Mouse (Mus musculus) telencephalon, adult 2 months (tissue): ENCODE data around the gene Ppdpf.

Experiments used
- DNase-seq: peaks from one replicate; pipeline ENCODE4 v3.0.0-alpha.2; 2011; ENCODE audit warnings: low read depth, low spot score

Ppdpf gene

DNA sequence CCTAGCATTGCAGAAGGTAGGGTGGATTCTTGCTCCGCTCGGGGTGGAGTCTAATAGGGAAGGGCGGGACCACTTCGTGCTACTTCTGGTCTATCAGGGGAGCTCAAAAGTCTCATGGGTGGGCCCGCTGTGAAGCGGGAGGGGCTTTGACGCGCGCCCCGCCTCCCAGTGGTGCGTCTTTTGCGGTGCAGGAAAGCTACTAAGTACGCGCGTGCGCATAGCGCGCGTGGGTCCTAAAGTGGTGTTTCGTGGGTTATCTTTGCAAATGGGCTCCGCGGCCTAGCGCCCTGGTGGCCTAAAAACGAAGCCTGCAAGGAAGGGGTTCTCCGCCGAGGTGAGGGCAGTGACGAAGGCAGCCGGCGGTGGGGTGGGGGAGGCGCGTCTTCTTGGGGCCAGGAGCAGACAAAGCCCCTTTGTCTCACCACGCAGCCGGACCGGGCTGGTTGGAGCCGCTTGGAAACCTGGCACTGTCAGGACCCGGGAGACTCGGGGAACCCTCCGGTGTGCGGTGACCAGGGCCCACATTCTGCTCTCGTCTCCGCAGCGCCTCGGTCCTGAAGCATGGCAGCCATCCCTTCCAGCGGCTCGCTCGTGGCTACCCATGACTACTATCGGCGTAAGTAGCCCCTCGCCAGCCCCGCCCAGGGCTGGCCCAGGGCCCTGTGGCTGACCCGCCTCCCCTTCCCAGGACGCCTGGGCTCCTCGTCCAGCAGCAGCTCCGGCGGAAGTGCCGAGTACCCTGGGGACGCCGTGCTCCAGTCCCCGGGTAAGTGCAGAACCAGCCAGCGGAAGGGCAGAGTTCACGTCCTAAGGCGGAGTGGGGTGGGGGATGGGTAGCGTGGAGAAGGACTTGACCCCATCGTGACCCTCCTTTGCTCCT, at the start of gene Ppdpf:
Ppdpf (plus strand) TSS at position 127 of the 880 bp plus-strand sequence.
- peak; percentile 94 for DNase-seq

GRCm38 (mm10) chr2:181139641-181140193, 47.3 kb upstream of the Ppdpf start:
- no peak for DNase-seq

GRCm38 (mm10) chr2:181142703-181143135, 44.3 kb upstream of the Ppdpf start:
- DNase-seq, result peak; percentile 86

DNA sequence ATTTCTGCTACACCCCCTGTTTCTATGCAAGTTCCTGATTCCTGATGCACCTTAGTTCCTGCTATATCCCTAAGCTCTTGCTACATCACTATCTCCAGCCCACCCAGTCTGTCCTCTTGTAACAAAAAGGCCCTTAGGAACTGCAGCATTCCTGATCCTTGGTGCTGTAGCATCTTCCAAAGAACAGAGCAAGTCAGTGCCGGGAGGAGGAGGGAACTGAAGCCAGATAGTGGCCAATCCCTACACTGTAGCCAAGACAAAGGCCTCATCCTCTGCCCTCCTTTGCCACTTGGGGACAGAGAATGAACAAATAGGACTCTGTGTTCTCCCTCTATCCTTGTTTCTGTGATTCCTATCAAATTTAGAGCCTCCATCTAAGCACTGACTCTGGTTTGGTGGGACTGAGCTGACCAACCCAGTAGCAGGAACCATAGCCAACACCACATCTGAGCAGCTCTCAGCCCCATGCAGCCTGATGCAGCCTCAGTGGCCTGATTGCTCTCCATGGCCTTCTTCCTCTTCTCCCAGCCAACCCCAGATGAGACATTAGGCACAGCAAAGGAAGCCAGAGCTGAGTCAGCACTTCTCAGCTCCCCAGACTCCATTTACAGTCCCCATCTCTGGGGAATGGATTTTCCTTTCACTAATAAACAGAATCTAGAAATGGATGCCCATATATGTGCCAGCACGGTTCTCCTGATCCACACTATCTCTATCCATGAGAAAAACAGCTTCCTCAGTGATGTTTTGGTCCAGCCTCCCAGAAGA, 43.4 kb upstream of the Ppdpf start:
- no peak for DNase-seq

DNA sequence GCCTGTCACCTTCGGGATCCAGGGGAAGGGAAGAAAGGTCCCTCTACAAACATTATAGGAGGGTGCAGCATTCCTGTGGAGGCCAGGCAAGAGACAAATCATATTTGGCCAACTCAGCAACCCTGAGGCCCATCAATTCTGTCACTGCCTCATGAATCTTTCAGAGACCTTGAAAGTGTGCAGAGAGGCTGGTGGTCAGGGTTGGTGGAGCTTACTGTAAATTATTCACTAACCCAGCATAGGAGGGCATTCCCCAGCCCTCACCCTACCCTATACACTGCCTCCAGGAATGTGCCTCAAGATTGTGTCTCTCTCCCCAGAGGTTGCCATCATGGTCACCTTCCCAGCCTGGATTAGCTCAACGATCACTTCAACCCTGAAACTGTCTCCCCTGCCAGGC, 42.4 kb upstream of the Ppdpf start:
- DNase-seq, result no peak

- DNase-seq, result no peak
Measured at GRCm38 (mm10) chr2:181146976-181147545, 40.0 kb upstream of the Ppdpf start.

GRCm38 (mm10) chr2:181147546-181148317, 39.3 kb upstream of the Ppdpf start:
- DNase-seq, result no peak

- no peak for DNase-seq
Measured at GRCm38 (mm10) chr2:181148318-181148955, 38.6 kb upstream of the Ppdpf start.

DNA sequence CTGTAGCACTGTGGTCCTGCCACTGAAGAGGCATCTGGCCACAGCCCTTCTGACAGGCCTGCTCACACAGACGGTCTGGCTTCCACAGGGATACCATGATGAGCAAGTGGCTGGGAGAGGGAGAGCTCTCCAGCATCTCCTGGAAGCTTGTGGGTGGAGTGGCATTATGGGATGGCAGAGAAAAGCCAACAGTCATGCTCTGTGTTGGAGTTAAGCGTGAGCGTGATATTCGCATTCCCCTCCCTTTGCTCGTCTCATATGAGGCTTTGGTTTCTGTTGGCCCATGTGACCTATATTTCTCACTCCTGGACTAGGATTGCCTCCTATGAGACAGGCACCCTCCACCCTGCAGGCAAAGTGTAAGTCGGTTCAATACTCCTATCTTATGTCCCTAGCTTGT, 36.8 kb upstream of the Ppdpf start:
- DNase-seq, result peak; percentile 78

DNA sequence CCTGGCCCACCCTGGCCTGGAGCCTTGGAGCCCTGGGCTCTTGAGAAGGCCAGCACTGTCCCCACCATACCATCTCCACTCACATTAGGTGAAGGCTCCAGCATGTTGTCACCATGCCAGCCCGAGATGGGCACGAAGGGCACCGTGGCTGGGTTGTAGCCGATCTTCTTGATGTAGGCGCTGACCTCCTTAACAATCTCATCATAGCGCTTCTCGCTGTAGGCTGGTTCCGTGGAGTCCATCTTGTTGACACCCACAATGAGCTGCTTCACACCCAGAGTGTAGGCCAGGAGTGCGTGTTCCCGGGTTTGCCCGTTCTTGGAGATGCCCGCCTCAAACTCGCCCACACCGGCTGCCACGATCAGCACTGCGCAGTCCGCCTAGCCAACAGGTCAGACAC, 34.3 kb upstream of the Ppdpf start:
- no peak for DNase-seq

DNA sequence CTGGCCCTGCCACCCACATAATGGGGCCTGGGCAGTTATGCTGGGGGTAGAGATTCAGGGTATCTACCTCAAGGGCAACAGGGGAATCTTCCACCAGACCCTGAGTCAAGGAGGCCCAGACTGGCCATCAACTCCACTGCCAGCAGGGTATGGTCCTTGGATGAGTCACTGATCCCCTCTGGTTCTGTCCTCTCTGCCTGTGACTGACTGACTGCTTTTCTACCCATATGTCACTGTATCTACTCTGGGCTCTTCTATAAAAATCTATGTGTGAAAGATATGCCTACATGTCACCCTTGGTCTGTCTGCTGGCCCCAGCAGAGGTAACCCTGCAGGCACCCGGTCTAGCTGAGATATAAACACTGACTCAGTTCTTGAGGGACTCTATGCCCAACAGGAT, 33.9 kb upstream of the Ppdpf start:
- no peak for DNase-seq

GRCm38 (mm10) chr2:181153837-181154236, 33.2 kb upstream of the Ppdpf start:
- DNase-seq, result no peak

DNA sequence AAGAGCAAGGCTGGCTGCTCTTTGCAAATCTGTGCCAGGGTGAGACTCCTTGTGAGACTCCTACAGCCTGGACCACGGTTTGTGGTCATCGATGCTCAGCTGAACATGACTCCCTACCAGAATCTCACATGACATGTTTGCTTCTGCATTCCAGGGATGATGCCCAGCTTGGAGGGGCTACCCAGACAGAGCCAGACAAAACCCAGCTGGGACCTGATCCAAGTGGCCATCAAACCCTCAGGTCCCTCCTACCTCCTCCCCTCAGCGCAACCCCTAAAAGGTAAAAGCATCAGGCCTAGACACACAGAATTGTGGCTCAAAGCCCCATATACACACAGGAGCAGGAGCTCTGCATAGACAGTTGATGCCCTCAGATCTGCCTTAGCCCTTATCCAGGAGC, 32.7 kb upstream of the Ppdpf start:
- DNase-seq, result no peak

DNA sequence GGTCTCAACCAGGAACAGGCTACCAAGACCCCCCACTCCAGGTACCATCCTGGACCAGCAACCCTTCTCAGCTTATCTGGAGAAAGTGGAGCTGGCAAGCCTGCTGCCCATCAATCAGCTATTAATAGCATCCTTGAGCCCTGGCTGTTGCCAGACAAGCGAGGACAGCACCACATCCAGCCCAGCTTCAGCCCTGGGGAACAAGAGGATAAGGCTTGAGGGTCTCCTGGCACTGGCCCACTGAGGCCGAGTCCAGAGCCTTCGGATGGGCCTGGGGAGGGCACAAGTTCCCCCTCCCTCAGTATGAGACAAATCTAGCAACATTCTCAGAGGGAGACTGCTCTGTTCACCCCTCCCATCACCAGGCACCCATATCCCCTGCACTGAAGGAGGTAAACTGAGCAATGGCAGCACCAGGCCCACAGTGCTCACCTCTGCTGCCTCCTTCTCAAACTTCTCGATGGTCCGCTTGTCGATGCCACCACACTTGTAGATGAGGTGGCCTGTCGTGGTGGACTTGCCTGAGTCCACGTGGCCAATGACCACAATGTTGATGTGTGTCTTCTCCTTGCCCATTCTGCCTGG, 32.1 kb upstream of the Ppdpf start:
- DNase-seq, result no peak

DNA sequence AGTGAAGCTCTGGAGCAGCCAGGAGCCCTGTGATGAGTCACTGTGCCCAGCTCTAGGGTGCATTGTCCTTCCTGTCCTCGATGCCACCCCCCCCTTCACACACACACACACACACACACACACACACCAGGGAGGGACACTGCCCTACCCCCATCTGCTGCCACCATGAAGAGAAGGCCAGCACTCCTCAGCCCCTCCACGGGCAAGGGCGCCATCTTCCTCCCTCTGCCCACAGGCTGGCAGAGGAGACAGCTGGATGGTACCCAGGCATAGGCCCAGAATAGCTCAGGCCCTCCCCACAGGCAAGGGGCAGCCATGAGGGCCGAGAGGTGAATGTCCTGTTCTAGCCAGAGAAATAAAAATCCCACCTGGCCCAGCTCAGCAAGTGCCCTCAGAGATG, 31.2 kb upstream of the Ppdpf start:
- no peak for DNase-seq

DNA sequence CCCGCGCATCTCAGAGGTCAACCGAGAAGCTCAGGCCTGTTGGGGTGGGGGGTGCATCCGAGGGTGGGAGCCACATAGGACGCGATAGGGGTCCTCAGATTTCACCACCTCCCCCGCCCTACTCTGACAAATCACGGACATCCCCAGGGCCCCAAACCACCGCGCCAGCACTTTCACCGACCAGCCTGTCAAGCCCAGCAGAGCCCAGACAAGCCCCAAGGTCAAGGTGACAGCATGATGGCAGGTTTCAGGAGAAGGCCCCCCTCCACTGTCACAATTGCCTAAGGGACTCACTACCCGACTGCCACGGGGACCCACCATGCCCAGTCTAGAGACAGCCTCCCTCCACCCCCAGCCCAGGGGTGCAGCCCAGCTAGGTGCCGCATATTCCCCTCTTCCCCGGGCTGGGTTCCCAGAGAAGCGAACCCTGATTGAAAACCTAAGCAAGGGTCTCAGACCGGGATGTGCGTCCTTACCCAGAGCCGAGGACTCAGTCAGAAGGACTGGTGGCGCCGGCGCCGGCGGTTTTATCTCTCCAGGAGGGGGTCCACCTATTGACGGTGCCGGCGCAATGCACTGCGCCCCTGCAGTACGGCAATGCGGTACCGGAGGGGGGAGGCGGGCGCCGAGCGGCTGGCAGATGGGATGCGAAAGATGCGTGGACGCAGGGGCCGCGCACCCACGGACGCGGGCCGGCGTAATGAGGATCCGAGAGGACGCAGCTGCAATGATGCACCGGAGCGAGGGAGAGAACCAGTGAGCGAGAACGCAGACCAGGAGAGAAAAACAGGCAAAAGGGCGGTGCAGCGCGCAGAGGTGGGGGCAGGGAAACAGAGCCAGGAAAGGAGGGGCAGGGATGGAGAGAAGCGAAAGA, 30.6 kb upstream of the Ppdpf start, which contains the start of gene Eef1a2:
Eef1a2 (minus strand) TSS at position 767 of the 874 bp plus-strand sequence.
- peak; percentile 80 for DNase-seq

- DNase-seq, result no peak
Measured at GRCm38 (mm10) chr2:181157180-181157579, 29.9 kb upstream of the Ppdpf start.

DNA sequence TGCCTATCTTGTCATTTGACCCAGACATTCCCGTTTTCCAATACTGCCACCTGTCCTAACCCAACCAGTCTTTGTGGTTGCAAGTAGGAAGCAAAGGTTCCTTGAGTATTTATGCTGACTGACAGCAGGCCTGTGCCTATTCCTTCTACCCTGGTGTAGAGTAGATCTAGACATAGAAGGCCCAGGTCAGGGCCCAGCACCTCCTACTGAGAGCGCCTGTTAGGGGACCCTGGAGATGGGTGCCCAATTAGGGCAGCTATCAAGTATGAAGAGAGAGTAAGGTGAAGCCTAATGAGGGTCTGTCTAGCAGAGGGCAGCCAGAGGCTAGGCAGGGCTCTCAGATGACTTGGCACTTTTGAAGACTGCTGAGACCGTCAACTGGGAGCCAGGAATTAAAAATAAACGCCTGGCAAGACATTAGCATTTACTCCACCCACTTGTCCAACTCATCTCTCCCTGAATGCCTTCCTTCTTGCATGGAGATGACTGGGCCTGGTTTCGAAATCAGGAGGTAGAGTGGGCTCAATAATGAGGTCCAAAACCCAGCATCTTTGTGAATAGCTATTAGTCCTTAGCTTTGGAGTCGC, 29.2 kb upstream of the Ppdpf start:
- no peak for DNase-seq

DNA sequence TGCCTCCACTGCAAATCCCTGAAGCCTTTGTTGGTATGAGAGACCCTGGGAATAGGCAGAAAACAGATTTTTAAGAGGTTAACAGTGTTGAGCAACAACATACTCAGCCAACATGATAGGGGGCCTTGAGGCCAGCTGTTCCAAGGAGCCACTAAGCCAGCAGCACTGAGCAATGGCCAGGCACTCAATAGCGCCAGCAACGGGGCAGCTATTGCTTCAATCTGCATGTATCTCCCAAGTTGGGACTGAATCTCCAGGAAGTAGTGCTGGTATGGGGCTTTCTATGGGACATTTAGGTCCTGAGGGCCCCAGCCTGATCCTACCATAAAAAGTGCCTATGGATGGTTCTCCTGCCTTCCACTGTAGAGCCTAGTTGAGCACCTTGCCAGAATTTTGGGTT, 28.6 kb upstream of the Ppdpf start:
- DNase-seq, result no peak
